Mouse (Mus musculus) left cerebral cortex, postnatal 14 days (tissue): ENCODE results near the gene Wnt7b. TPM values are rescaled to one million over a fixed set of nuclear protein-coding genes. Genes with fewer than 3 reads are reported as not detected.

Experiments used
- DNase-seq, 2 experiments: peaks; one replicate each; pipeline ENCODE4 v3.0.0; 2021 to 2022; ENCODE audit warnings: low spot score in 2 of 2, mixed read lengths in 1 of 2
- intact Hi-C: fragments of 180-260 bp; cut with DNase I; formaldehyde crosslinking; loops from one replicate; pipeline ENCODE4 v1.15.1; 2025
- total RNA-seq, 2 experiments: library from RNA; stranded (reverse); gene quantifications; 2 replicates each; pipeline ENCODE4 v1.2.3; 2021

The Wnt7b gene
- total RNA-seq, 2 experiments from 2014 or later, result 33.8 to 41.3 TPM

DNA sequence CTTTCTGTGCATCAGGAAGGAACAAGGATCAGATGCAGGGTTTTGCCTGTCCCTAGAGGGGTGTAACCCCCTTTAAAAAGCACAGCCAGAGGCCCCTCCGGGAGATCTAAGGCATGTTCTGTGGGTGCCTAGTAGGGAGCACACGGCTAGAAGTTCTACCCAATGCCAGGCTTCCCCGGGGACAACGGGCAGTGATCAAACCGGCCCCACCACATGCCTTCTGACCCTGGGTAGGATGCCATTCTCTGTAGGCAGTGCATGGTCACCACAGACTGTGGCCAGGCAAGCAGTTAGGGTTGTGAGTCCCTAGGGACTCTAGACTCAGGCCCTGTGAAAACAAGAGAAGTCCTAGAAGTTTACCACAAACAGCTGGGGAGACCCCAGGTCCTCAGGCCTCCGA lies 47.6 kb downstream of the Wnt7b start:
- no peak for DNase-seq
- intact Hi-C loops, result no loop called here

DNA sequence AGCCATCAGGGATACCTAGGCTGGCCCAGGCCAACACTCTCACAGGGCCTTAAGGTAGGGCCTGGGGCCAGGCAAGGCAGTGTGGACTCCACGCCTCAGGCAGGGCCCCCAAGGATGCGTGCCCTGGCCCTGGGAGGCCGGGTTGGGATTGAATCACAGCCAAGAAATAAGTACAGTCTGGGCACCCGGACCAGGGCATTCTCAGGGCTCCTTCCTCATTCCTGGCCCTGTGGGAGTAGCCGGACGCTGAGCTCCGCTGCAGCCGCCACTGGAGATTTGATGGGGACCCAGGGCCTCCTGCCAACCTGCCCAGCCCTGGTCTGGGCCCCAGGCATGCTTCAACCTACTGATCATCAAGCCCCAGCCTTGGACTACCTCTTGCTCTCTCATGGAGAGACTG lies 48.1 kb downstream of the Wnt7b start:
- DNase-seq, result no peak
- intact Hi-C loops, result no loop called here

DNA sequence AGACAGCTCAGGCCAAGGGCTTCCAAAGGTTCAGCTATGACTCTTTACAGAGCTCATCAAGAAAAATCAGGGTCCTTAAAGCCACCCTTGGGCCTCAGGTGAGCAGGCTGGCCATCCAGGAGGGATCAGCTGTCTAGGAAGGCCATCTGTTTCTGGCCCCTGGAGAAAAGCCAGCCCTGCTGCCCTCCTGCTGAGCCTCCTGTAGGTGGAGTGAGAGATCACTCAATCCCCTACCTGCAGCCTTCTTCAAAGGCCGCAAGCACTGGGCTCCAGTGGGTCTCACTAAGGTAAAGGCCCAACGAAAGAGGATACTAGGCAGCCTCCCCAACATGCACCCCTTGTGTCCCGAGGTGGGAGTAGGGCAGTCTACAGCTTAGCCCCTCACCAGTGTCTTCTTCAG lies 50.2 kb downstream of the Wnt7b start:
- intact Hi-C loops, result no loop called here
- DNase-seq, result no peak

- DNase-seq, result no peak
- intact Hi-C loops, result no loop called here
Measured at GRCm38 (mm10) chr15:85529911-85530310, 52.4 kb downstream of the Wnt7b start.

- intact Hi-C loops, result no loop called here
- no peak for DNase-seq
Measured at GRCm38 (mm10) chr15:85524404-85524950, 57.8 kb downstream of the Wnt7b start.

- intact Hi-C loops, result no loop called here
- DNase-seq, result peak in 1 of 2 experiments; percentile 13
Measured at GRCm38 (mm10) chr15:85523173-85523991, 58.9 kb downstream of the Wnt7b start.

GRCm38 (mm10) chr15:85519438-85519837 lies 62.8 kb downstream of the Wnt7b start:
- DNase-seq, result no peak

GRCm38 (mm10) chr15:85507370-85508014 lies 74.8 kb downstream of the Wnt7b start:
- no peak for DNase-seq
- intact Hi-C loops, result no loop called here

More at GRCm38 (mm10) chr15:85519438-85519837, 62.8 kb downstream of the Wnt7b start:
- intact Hi-C loops, result no loop called here

GRCm38 (mm10) chr15:85506680-85507079 lies 75.6 kb downstream of the Wnt7b start:
- intact Hi-C loops, result no loop called here
- DNase-seq, result no peak

- DNase-seq, result peak in 1 of 2 experiments; percentile 25
- intact Hi-C loops, result no loop called here
Measured at GRCm38 (mm10) chr15:85505118-85505925, 77.0 kb downstream of the Wnt7b start.

GRCm38 (mm10) chr15:85503127-85503526 lies 79.1 kb downstream of the Wnt7b start, which contains the start of gene 7530416G11Rik:
Gene 7530416G11Rik, minus strand, starts transcription at chr15:85503227.
- DNase-seq, result no peak
- intact Hi-C loops, result no loop called here

DNA sequence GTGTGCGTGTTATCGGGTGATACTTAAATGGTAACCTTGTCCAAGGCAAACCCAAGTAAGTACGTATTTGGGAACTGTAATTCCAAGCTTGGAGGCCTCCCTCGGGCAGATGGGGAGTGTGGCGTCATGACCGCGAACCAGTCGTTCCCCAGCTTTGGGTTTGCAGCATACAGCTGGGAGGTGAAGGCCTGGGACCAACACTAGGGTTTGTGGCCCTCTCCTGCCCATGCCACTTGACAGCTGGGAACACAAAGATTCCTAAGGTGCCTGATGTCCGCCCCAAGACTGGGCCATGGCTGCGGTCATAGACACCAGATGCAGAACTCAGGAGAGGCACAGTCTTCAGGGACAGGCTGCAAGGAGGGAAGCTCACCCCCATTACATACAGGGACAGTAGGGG lies 82.0 kb downstream of the Wnt7b start:
- DNase-seq, result no peak
- intact Hi-C loops, result no loop called here

DNA sequence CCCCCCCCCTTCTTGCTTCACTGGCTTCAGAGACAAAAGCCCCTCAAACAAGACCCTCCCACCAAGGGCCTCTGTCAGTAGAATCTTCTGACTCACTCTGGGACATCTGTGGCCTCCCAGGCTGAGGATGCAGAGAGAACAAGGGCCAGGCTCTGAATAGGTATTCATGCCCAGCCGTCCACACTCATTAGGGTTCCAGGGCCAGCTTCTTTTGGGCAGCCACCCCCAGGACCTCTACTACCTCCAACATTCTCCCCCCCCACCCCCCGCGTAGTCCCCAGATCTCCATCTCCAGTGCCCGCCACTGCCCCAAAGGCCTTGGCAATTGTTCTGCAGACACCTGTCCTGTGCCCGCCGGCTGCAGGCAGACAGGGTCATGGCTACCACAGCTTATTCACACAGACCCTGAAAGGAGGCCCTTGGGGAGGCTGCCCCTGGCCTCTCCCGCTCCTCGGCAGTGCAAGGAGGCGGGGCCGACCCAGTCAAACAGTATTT lies 84.2 kb downstream of the Wnt7b start:
- no peak for DNase-seq
- intact Hi-C loops, result no loop called here

GRCm38 (mm10) chr15:85497548-85497947 lies 84.7 kb downstream of the Wnt7b start:
- no peak for DNase-seq
- intact Hi-C loops, result no loop called here

DNA sequence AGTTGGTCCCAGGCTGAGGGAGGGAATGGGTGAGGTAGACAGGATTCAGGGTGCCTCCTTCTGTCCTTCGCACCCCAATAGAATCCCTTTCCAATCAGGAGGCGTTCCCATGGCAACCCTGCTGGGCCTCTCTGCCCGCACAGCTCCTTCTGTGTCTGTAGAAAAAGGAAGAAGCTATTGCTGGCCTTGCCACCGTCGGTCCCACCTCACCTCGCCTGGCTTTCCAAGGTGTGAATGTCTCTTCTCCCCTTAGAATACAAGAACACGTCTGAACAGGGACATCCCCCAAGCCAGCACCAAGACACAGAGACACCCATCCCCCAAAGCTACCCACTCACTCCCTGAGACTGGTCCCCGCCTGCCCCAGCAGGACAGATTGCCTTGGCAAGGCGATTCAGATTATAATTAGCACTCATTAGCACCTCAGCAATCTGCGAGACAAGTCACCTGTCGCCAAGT lies 88.1 kb downstream of the Wnt7b start:
- intact Hi-C loops, result no loop called here
- DNase-seq, result peak; percentile 73 to 86

GRCm38 (mm10) chr15:85489751-85490150 lies 92.5 kb downstream of the Wnt7b start:
- DNase-seq, result peak in 1 of 2 experiments; percentile 47
- intact Hi-C loops, result no loop called here

GRCm38 (mm10) chr15:85488900-85489299 lies 93.4 kb downstream of the Wnt7b start:
- intact Hi-C loops, result no loop called here
- peak in 1 of 2 experiments; percentile 45 for DNase-seq
